Mouse (Mus musculus): ENCODE data around the gene 4932438A13Rik. TPM values are rescaled to one million over a fixed set of nuclear protein-coding genes. Genes with fewer than 3 reads are reported as not detected.

The 4932438A13Rik gene
- 8.8 TPM for polyA plus RNA-seq (2015; fragmentation: Illumina TruSeq; extraction: RNeasy Lipid Tissue Mini Kit (QIAGEN cat#74804); ENCODE audit: insufficient read depth, low read depth, low replicate concordance)

GRCm38 (mm10) chr3:36862721-36863275 is at the start of gene 4932438A13Rik:
Gene 4932438A13Rik (plus strand): TSS chr3:36863104.

GRCm38 (mm10) chr3:37063406-37063805 is 200.5 kb downstream of the 4932438A13Rik start, which contains the start of gene Adad1:
Gene Adad1 (plus strand): TSS chr3:37063527.

Other genes starting within 250 kb of the 4932438A13Rik start
- 1.4 TPM for gene Bbs7, start 249.6 kb upstream of the 4932438A13Rik start, polyA plus RNA-seq (2015; fragmentation: Illumina TruSeq; extraction: RNeasy Lipid Tissue Mini Kit (QIAGEN cat#74804); ENCODE audit: insufficient read depth, low read depth, low replicate concordance)
- gene Trpc3, start 172.9 kb upstream of the 4932438A13Rik start, polyA plus RNA-seq (2015; fragmentation: Illumina TruSeq; extraction: RNeasy Lipid Tissue Mini Kit (QIAGEN cat#74804); ENCODE audit: insufficient read depth, low read depth, low replicate concordance): 3.5 TPM
- gene Adad1, start 200.4 kb downstream of the 4932438A13Rik start, polyA plus RNA-seq (2015; fragmentation: Illumina TruSeq; extraction: RNeasy Lipid Tissue Mini Kit (QIAGEN cat#74804); ENCODE audit: insufficient read depth, low read depth, low replicate concordance): not detected

Measured in pancreas, adult 10 weeks (tissue).